Mouse (Mus musculus): ENCODE measurements around the gene Sdhaf1. TPM values are rescaled to one million over a fixed set of nuclear protein-coding genes. Genes with fewer than 3 reads are reported as not detected.
A peak's percentile ranks its signal among the peaks of the same experiment; 100 is the strongest.

The Sdhaf1 gene
- polyA plus RNA-seq, 1 experiment from 2014 or later, result 23.6 TPM

GRCm38 (mm10) chr7:30289071-30289713, 34.5 kb downstream of the Sdhaf1 start:
- H3K27me3 ChIP-seq, result 0 out of 2 replicates have a peak, but pooled peaks cover 4% of the 10 kb centered on the region
- no peak overlapping the region; the same call in 1 of the 2 replicates for H3K9ac ChIP-seq (replicated peaks)
- H3K4me2 ChIP-seq (replicated peaks), result no peak overlapping the region
- H3K27ac ChIP-seq, result no peak overlapping the region
- WGBS, result 69% methylated on average over 7 of the region's 7 CpGs
- ATAC-seq, result no peak
- peaks cover 8% of the 10 kb centered on the region for H3K36me3 ChIP-seq
- H3K4me3 ChIP-seq (replicated peaks), result no peak overlapping the region
- peaks cover 36% of the 10 kb centered on the region for H3K4me1 ChIP-seq (replicated peaks)
- H3K9me3 ChIP-seq, result no peaks in the 10 kb centered on the region

DNA sequence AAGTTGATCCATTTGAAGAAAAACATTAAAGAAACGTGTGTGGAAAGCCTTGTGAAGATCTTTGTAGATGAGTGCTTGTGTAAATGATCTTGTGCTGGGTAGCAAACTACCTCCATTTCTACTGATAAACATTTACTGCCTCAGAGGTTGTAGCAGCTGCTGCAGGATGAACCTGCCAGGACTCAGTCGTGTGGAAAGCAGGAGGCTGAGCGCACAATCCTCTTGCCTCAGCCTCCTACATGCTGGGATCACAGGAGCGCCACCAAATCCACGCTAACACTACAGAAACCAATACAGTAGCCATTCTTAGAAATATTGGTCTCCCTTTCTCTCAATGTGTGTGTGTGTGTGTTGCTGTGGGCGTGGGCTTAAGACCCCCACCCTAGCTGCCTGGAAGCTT, 35.6 kb downstream of the Sdhaf1 start:
- Histone ChIP-seq H3K27me3 (0 out of 2 replicates have a peak, but pooled peaks cover 4% of the 10 kb centered on the region), H3K4me2 (replicated peaks) (no peak overlapping the region), H3K4me1 (replicated peaks) (peaks cover 26% of the 10 kb centered on the region), H3K36me3 (no peaks in the 10 kb centered on the region; the same call in 1 of the 2 replicates), H3K4me3 (replicated peaks) (no peak overlapping the region), H3K9me3 (no peaks in the 10 kb centered on the region), H3K9ac (replicated peaks) (no peak overlapping the region), H3K27ac (no peak overlapping the region)
- WGBS, result 73% methylated on average over 6 of the region's 6 CpGs
- ATAC-seq, result no peak

- no peaks in the 10 kb centered on the region for H3K9me3 ChIP-seq
- H3K9ac ChIP-seq (replicated peaks), result no peak overlapping the region
- peaks cover 16% of the 10 kb centered on the region for H3K4me1 ChIP-seq (replicated peaks)
- ATAC-seq, result no peak
- 71% methylated on average over 8 of the region's 8 CpGs for WGBS
- H3K4me2 ChIP-seq (replicated peaks), result no peak overlapping the region
- H3K36me3 ChIP-seq, result no peaks in the 10 kb centered on the region
- no peak overlapping the region for H3K27ac ChIP-seq
- 0 out of 2 replicates have a peak, but pooled peaks cover 4% of the 10 kb centered on the region for H3K27me3 ChIP-seq
- H3K4me3 ChIP-seq (replicated peaks), result no peak overlapping the region
Measured at GRCm38 (mm10) chr7:30286701-30287410, 36.8 kb downstream of the Sdhaf1 start.

DNA sequence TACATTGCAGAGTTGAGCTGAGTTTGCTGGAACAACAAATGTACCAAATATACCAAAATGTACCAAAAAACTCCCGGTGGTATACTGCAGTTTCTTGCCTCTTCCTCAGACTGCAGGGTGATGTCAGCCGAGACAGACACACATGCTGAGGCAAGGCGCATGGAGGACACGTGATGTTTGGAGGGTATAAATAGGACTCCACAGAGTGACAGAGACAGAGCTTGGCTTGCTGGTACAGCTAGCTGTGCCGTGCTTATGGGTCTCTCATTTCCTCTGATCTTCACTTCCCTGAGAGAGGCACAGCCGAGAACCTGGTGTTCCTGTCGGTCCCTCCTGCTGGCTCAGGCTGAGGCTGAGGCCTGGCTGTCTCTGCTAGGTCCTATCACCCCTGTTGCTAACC, 41.0 kb downstream of the Sdhaf1 start:
- no peak overlapping the region for H3K9ac ChIP-seq (replicated peaks)
- no peak overlapping the region for H3K4me3 ChIP-seq (replicated peaks)
- ATAC-seq, result no peak
- H3K27me3 ChIP-seq, result no peaks in the 10 kb centered on the region
- H3K4me2 ChIP-seq (replicated peaks), result no peak overlapping the region
- H3K36me3 ChIP-seq, result no peaks in the 10 kb centered on the region
- H3K27ac ChIP-seq, result no peak overlapping the region
- H3K9me3 ChIP-seq, result no peaks in the 10 kb centered on the region
- peaks cover 19% of the 10 kb centered on the region for H3K4me1 ChIP-seq (replicated peaks)
- 79% methylated on average over 7 of the region's 7 CpGs for WGBS

DNA sequence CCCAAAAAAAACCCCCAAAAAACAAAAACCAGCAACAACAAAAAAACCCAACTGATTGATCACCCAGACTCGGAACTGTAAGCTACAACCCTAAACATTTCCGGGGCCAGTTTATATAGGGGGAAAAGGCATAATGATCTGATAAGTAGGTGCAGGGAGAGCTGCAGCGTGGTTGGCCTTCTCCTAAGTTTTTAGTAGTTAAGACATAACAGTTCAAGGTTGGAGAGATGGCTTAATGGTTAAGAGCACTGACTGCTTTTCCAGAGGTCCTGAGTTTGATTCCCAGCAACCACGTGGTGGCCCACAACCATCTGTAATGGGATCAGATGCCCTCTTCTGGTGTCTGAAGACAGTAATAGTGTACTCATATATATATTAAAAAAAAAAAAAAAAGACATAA, 42.2 kb downstream of the Sdhaf1 start:
- ATAC-seq, result no peak
- Histone ChIP-seq H3K4me3 (replicated peaks) (peak overlapping the region; percentile 75; the same call in 1 of the 2 replicates), H3K4me1 (replicated peaks) (peaks cover 19% of the 10 kb centered on the region), H3K36me3 (no peaks in the 10 kb centered on the region), H3K9me3 (no peaks in the 10 kb centered on the region), H3K4me2 (replicated peaks) (peak overlapping the region; percentile 92), H3K27me3 (no peaks in the 10 kb centered on the region), H3K27ac (no peak overlapping the region), H3K9ac (replicated peaks) (no peak overlapping the region)
- WGBS, result 76% methylated on average over 4 of the region's 4 CpGs

DNA sequence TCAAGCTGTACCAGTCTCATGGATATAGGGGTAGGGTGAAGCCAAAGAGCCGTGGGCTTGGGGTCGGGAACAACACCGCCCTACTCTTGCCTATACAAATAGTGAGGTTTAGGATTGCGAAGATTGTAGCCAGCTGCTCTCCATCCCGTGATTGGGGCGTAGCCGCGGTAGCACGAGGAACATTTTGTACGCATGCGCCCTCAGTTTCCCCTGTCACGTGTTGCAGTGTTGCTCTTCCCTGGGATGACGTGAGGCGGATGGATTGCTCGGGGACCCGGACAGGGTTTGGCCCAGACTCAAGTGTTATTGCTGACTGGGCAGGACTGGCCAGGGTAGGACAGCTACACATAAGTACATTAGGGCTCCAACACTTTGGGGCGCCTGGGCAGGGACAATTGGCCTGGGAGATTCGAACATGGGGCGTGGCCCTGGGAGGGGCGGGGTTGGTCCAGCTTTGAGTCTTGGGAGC, 43.0 kb downstream of the Sdhaf1 start:
- under 1% methylated on average over 20 of the region's 20 CpGs for WGBS
- Histone ChIP-seq H3K36me3 (no peaks in the 10 kb centered on the region), H3K9me3 (no peaks in the 10 kb centered on the region), H3K4me3 (replicated peaks) (peak overlapping the region; percentile 75), H3K4me1 (replicated peaks) (peaks cover 19% of the 10 kb centered on the region), H3K4me2 (replicated peaks) (peak overlapping the region; percentile 92), H3K27ac (peak overlapping the region; percentile 98), H3K27me3 (no peaks in the 10 kb centered on the region), H3K9ac (replicated peaks) (peak overlapping the region; percentile 72)
- ATAC-seq, result peak; percentile 91

DNA sequence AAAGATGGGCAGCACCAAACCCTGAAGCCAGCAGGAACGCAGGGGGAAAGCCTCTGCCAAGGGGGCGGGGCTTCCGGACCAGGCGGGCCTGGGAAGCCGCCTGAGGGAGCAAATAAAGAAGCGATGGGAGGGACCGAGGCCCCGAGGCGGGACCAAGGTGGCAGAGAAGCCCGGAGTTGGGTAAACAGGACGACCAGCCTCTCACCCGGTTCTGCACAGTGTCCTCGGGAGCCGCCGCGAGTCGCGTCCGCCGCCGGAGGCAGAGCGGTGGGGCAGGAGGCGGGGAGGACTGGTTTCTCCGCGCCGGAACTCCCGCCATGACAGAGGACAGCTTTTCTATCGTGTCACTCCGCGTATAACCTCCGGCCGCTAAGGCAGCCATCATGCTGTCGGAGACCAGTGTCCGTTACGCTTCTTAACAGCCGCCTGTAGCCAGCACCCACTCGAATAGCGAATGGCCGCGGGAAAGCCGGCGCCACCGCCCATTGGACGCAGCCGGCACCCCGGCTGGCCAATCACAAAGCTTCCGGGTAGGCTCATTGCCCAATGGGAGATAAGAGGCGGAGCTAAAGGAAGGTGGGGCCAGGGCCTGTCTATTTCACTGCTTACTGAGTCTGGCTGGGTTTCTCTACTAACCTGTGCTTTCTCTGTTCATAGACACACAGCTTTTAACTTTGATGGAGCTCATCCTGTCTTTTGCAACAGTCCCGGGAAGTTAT, 43.6 kb downstream of the Sdhaf1 start, which contains the start of the genes Thap8 and Wdr62:
Thap8 (plus strand) TSS at position 144 of the 719 bp plus-strand sequence.
Wdr62 (minus strand) TSS at position 469 of the 719 bp plus-strand sequence.
- peak within 1 kb of the TSS; percentile 92 for H3K4me2 ChIP-seq (replicated peaks)
- H3K4me1 ChIP-seq (replicated peaks), result peaks cover 19% of the 10 kb centered on the region
- under 1% methylated on average over 49 of the region's 49 CpGs for WGBS
- H3K36me3 ChIP-seq, result no peaks in the 10 kb centered on the region
- H3K4me3 ChIP-seq (replicated peaks), result peak within 1 kb of the TSS; percentile 75
- no peaks in the 10 kb centered on the region for H3K9me3 ChIP-seq
- peak; percentile 96 for ATAC-seq
- no peaks in the 10 kb centered on the region for H3K27me3 ChIP-seq
- H3K27ac ChIP-seq, result peak within 1 kb of the TSS; percentile 98
- H3K9ac ChIP-seq (replicated peaks), result peak within 1 kb of the TSS; percentile 72

DNA sequence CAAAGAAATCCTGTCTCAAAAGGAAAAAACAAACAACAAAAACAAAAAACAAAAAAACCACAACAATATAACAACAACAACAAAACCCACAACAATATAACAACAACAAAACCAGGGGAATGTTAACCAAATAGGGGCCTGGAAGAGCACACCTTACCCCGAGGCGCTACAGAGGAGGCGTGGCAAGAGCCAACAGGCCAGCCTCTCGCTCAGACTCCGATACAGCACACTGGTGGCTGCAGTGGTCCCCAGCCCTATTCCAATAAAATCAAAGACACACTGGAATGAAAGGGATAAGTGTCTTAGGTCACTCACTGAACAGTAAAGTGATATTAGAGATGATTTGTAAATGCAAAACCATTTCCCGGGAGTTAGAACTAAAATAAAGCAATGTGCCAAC, 44.2 kb downstream of the Sdhaf1 start:
- Histone ChIP-seq H3K4me1 (replicated peaks) (peaks cover 19% of the 10 kb centered on the region), H3K4me3 (replicated peaks) (peak overlapping the region; percentile 75), H3K4me2 (replicated peaks) (peak overlapping the region; percentile 92), H3K36me3 (no peaks in the 10 kb centered on the region), H3K27ac (peak overlapping the region; percentile 98; the same call in 1 of the 2 replicates), H3K9ac (replicated peaks) (peak overlapping the region; percentile 72), H3K9me3 (no peaks in the 10 kb centered on the region), H3K27me3 (no peaks in the 10 kb centered on the region)
- under 1% methylated on average over 6 of the region's 6 CpGs for WGBS
- ATAC-seq, result peak; percentile 24; the same call in 1 of the 2 replicates

DNA sequence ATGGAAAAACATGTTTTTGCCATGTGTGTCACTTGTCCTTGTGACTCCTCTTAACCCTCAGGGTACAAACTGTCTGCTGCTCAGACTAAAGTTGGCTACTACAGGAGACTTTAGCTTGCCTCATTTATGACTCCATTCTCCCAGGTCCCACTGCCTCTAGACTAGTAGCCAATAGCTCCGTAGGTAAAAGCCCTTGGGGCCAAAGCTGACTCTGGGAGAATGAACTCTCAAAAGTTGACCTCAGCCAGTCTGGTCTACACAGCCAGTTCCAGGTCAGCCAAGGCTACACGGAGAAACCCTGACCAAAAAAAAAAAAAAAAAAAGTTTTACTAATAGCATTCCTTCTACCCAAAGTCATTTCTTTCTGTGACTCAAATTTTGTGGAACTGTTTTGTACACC, 44.8 kb downstream of the Sdhaf1 start:
- Histone ChIP-seq H3K4me1 (replicated peaks) (peaks cover 19% of the 10 kb centered on the region), H3K27me3 (no peaks in the 10 kb centered on the region), H3K4me2 (replicated peaks) (peak overlapping the region; percentile 92), H3K9ac (replicated peaks) (no peak overlapping the region), H3K9me3 (no peaks in the 10 kb centered on the region), H3K27ac (no peak overlapping the region), H3K4me3 (replicated peaks) (peak overlapping the region; percentile 75; the same call in 1 of the 2 replicates), H3K36me3 (no peaks in the 10 kb centered on the region)
- no peak for ATAC-seq
- 64% methylated on average over 2 of the region's 2 CpGs for WGBS

GRCm38 (mm10) chr7:30274383-30274782, 49.3 kb downstream of the Sdhaf1 start:
- 91% methylated on average over 6 of the region's 6 CpGs for WGBS
- Histone ChIP-seq H3K36me3 (peaks cover 7% of the 10 kb centered on the region; the same call in 1 of the 2 replicates), H3K27ac (no peak overlapping the region), H3K4me2 (replicated peaks) (no peak overlapping the region), H3K9ac (replicated peaks) (no peak overlapping the region), H3K27me3 (no peaks in the 10 kb centered on the region), H3K4me1 (replicated peaks) (peaks cover 5% of the 10 kb centered on the region), H3K9me3 (no peaks in the 10 kb centered on the region), H3K4me3 (replicated peaks) (no peak overlapping the region)
- ATAC-seq, result no peak

Measured in midbrain, embryonic 13.5 days (tissue).